Mouse (Mus musculus) heart, postnatal 0 days (tissue): ENCODE results near the gene Mum1l1. TPM values are rescaled to one million over a fixed set of nuclear protein-coding genes. Genes with fewer than 3 reads are reported as not detected.

ENCODE experiments used
- ATAC-seq: fragments of 200-750 bp; cut with Nextera tagmentation; 2 replicates; pipeline ENCODE4 v1.8.0; 2017; ENCODE audit warnings: low read depth, moderate number of reproducible peaks, moderate library complexity; ENCODE audit not compliant: insufficient read depth
- DNase-seq: peaks from one replicate; pipeline ENCODE4 v3.0.0-alpha.2; 2016; ENCODE audit warnings: low spot score
- H3K27ac ChIP-seq: fragments of 300-500 bp; sonication (generic); 2 replicates; pipeline ENCODE4 v1.5.1; 2014; ENCODE audit warnings: low read depth, mild to moderate bottlenecking
- H3K27me3 ChIP-seq: fragments of 300-500 bp; sonication (generic); 2 replicates; pipeline ENCODE4 v1.6.1; 2014; ENCODE audit warnings: low read length, mixed read lengths; ENCODE audit not compliant: control insufficient read depth, insufficient read depth
- H3K36me3 ChIP-seq: fragments of 300-500 bp; sonication (generic); replicated peaks from 2 replicates; pipeline ENCODE4 v1.6.1; 2014; ENCODE audit warnings: low read length, mixed read lengths; ENCODE audit not compliant: control insufficient read depth, insufficient read depth
- H3K4me1 ChIP-seq: fragments of 300-500 bp; sonication (generic); 2 replicates; pipeline ENCODE4 v1.6.1; 2014; ENCODE audit warnings: antibody characterized with exemption; ENCODE audit not compliant: control insufficient read depth, insufficient read depth
- H3K4me2 ChIP-seq: fragments of 300-500 bp; sonication (generic); 2 replicates; pipeline ENCODE4 v1.6.1; 2014; ENCODE audit warnings: low read depth, mild to moderate bottlenecking, low read length, moderate library complexity
- H3K4me3 ChIP-seq: fragments of 300-500 bp; sonication (generic); 2 replicates; pipeline ENCODE4 v1.5.1; 2014; ENCODE audit warnings: low read depth, low read length
- H3K9ac ChIP-seq: fragments of 300-500 bp; sonication (generic); replicated peaks from 2 replicates; pipeline ENCODE4 v1.6.1; 2014; ENCODE audit warnings: low read depth, low read length, mixed read lengths
- H3K9me3 ChIP-seq: fragments of 300-500 bp; sonication (generic); replicated peaks from 2 replicates; pipeline ENCODE4 v1.6.1; 2016; ENCODE audit warnings: low read length; ENCODE audit not compliant: control insufficient read depth
- CTCF ChIP-seq: IDR thresholded peaks from 2 replicates; pipeline ENCODE4 v1.5.1; 2016; ENCODE audit warnings: antibody characterized with exemption, control low read depth, low read depth
- EP300 ChIP-seq: IDR thresholded peaks from 2 replicates; pipeline ENCODE4 v1.6.1; 2016; ENCODE audit warnings: antibody characterized with exemption, low read depth
- WGBS: fragments of 180-500 bp; shearing (Covaris S2); extraction: QIAGEN DNeasy Blood & Tissue Kit; methylation state at CpG from one replicate; pipeline ENCODE4 v1.1.7; 2014; 5-methylcytosine and 5-hydroxymethylcytosine counted together
- polyA plus RNA-seq: library from polyadenylated mRNA; unstranded; fragments of >200 nt; fragmentation: Nextera tagmentation; extraction: Ambion mirVana; gene quantifications from 2 replicates; pipeline ENCODE4 v1.2.1, GENCODE M21; 2015
- total RNA-seq: library from RNA; depleted of rRNA; stranded (reverse); fragments of >200 nt; gene quantifications from 2 replicates; pipeline ENCODE4 v1.2.3, GENCODE M21; 2014; ENCODE audit warnings: low replicate concordance

The Mum1l1 gene
- total and polyA plus RNA-seq, 2 experiments from 2014 or later: 8.4 to 16.0 TPM

DNA sequence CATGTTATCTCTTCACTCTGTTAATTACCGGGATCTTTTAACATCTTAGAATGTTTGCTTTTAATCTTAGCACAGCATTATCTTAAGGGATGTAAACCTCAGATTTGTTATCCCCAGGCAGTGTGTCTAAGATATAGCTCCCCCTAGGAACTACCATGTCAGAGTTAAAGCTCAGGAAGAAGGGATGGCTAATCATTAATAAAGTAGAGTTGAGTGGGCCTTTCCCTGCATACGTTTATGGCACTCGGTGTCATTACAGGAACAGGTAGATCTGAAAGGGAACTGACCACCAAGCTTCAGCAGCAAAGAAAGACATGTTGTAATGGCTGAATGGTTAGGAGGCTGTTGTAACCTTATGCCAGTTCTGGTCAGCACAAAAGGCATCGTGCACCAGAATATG, 4.9 kb downstream of the Mum1l1 start:
- Histone ChIP-seq H3K27ac (no peak overlapping the region), H3K27me3 (no peaks in the 10 kb centered on the region), H3K4me1 (peaks cover 2% of the 10 kb centered on the region; the same call in 1 of the 2 replicates), H3K4me3 (no peak overlapping the region), H3K9me3 (no peaks in the 10 kb centered on the region), H3K4me2 (no peak overlapping the region), H3K36me3 (no peaks in the 10 kb centered on the region), H3K9ac (no peak overlapping the region)
- TF ChIP-seq CTCF (no peak), EP300 (no peak)
- ATAC-seq: no peak
- WGBS: 53% methylated on average over 4 of the region's 4 CpGs
- no peak for DNase-seq

DNA sequence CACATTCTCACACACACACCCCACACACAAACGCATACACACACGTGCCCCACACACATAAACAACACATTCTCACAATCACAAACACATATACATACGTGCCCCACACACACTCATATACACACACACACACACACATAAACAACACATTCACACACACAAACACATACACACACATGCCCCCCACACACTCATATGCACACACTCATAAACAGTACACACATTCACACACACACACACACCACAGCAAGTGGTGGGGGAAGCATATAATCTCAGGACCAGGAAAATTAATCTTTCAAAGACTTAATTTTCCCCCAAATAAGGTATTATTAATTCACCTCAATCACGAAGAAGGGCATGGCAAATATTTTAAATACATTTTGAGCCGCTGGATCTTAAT, 6.6 kb downstream of the Mum1l1 start:
- TF ChIP-seq EP300 (no peak), CTCF (no peak)
- H3K4me2 ChIP-seq: peak overlapping the region; percentile 60
- H3K4me3 ChIP-seq: peak overlapping the region; percentile 57
- ATAC-seq (no peak), DNase-seq (no peak)
- H3K4me1 ChIP-seq: peaks cover 2% of the 10 kb centered on the region; the same call in 1 of the 2 replicates
- H3K9ac ChIP-seq: no peak overlapping the region
- H3K27ac ChIP-seq: no peak overlapping the region
- H3K27me3 ChIP-seq: no peaks in the 10 kb centered on the region
- 59% methylated on average over 5 of the region's 5 CpGs for WGBS
- H3K36me3 ChIP-seq: no peaks in the 10 kb centered on the region
- no peaks in the 10 kb centered on the region for H3K9me3 ChIP-seq

DNA sequence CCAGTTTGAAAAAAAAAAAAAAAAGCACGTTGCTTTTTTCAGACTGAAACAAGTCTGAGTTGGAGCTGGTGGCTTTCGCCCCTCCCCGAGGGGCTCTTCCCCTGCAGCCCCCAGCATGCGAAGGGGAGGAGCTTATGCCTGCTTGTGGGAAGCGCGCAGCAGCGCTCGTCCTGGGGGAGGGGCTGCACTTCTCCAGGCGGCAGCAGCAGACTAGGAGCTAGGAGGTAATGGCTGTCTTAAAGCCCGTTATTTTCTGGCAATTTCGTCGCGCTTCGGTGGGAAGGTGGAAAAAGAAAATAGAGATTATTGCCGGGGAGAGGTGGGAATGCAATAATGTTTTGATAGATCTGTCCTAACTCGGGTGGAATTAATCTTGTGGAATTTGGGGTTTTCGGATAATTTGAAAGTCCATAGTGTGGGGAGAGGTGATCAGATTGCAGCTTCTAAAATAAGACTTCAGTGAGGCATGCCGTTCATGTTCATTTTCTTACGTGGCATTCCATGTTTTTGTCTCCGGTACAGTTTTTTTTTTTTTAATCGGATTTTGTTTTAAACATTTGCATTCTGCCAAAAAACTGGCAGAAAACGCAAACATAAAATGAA, 7.2 kb downstream of the Mum1l1 start:
- no peaks in the 10 kb centered on the region for H3K27me3 ChIP-seq
- ATAC-seq (peak; percentile 75; the same call in 1 of the 2 replicates), DNase-seq (peak; percentile 50)
- peaks cover 2% of the 10 kb centered on the region; the same call in 1 of the 2 replicates for H3K4me1 ChIP-seq
- WGBS: 16% methylated on average over 22 of the region's 22 CpGs
- peak overlapping the region; percentile 60 for H3K4me2 ChIP-seq
- H3K4me3 ChIP-seq: peak overlapping the region; percentile 57
- no peak for TF ChIP-seq CTCF
- TF ChIP-seq EP300: no peak
- H3K9ac ChIP-seq: peak overlapping the region; percentile 46
- H3K27ac ChIP-seq: 0 out of 2 replicates have a peak overlapping the region, but pooled peaks have one; percentile 41
- no peaks in the 10 kb centered on the region for H3K9me3 ChIP-seq
- H3K36me3 ChIP-seq: no peaks in the 10 kb centered on the region

DNA sequence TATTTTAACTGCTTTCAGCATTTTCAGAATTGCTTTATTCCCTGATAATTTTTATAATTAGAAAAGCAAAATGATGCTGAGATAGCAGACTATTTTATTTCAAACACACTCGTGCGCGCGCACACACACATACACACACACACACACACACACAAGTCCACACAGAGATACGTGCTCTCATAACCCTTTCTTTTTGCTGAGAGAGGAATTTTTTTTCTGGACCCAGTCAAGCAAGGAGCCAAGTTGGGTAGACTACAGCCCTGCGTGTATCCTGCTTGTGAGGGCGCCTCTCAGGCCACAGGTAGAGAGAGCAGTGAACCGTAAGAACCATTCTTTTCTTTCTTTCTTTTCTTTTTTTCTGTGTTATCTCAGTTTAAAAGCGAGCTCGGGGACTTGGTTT, 7.9 kb downstream of the Mum1l1 start:
- H3K9ac ChIP-seq: peak overlapping the region; percentile 46
- H3K27me3 ChIP-seq: no peaks in the 10 kb centered on the region
- peak overlapping the region; percentile 60 for H3K4me2 ChIP-seq
- TF ChIP-seq EP300: no peak
- no peak for TF ChIP-seq CTCF
- H3K36me3 ChIP-seq: no peaks in the 10 kb centered on the region
- peak overlapping the region; percentile 57 for H3K4me3 ChIP-seq
- H3K27ac ChIP-seq: peak overlapping the region; percentile 41; the same call in 1 of the 2 replicates
- H3K4me1 ChIP-seq: peaks cover 2% of the 10 kb centered on the region; the same call in 1 of the 2 replicates
- ATAC-seq (no peak), DNase-seq (no peak)
- WGBS: 25% methylated on average over 10 of the region's 10 CpGs
- no peaks in the 10 kb centered on the region for H3K9me3 ChIP-seq

DNA sequence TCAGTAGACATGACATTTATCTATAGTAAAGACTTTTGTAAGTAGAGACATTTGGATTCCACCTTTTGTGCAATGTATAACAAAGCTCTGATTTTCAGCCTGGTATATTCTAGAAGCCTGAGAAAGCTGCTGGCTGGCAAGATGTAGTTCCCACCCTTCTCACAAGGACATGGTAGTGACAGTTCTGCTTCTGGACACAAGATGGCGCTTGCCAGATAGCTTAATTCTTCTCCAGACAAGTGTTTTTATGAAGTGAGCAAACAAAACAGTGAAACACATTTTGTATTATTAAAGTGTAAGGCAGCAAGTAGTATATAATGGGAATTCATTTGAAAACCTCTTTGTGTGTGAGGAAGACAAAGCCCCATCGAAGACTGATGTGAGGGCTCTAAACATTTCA, 9.2 kb downstream of the Mum1l1 start:
- H3K4me3 ChIP-seq: no peak overlapping the region
- peak; percentile 31 for DNase-seq
- H3K36me3 ChIP-seq: no peaks in the 10 kb centered on the region
- H3K4me2 ChIP-seq: no peak overlapping the region
- H3K9ac ChIP-seq: no peak overlapping the region
- H3K27me3 ChIP-seq: no peaks in the 10 kb centered on the region
- 24% methylated on average over 2 of the region's 2 CpGs for WGBS
- TF ChIP-seq EP300 (no peak), CTCF (peak; percentile 50)
- H3K27ac ChIP-seq: peak overlapping the region; percentile 38; the same call in 1 of the 2 replicates
- no peaks in the 10 kb centered on the region for H3K9me3 ChIP-seq
- H3K4me1 ChIP-seq: peaks cover 2% of the 10 kb centered on the region; the same call in 1 of the 2 replicates
- ATAC-seq: no peak
